Mouse (Mus musculus): ENCODE measurements around the gene Utp6. TPM values are rescaled to one million over a fixed set of nuclear protein-coding genes. Genes with fewer than 3 reads are reported as not detected.

Gene Utp6
- polyA plus RNA-seq, 1 experiment from 2014 or later: 77.5 TPM

DNA sequence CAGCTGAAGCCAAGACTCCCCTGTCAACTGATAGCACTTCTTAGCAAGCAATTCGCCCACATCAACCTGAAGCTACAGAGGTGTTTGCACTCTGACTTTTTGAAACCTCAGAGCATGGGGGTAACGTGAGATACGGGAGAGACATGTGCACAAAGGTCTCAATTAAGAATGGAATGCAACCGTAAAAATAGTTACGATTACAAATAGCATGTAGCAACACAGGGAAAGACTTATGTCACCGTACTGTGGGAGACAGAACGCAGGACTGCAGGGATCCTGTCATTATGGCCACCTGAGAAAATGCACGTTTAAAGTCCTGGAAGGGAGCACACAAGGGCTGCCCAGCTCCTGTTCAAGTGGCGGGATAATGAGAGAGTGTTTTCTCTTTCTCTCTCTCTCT, 55.3 kb downstream of the Utp6 start:
- Histone ChIP-seq H3K27ac (ENCODE audit: low read depth, low read length) (no peak overlapping the region), H3K36me3 (ENCODE audit: control insufficient read depth, insufficient read depth, low read length) (no peaks in the 10 kb centered on the region), H3K4me3 (ENCODE audit: low read depth, low read length) (no peak overlapping the region), H3K4me1 (replicated peaks; ENCODE audit: control insufficient read depth, insufficient read depth, low read length) (no peaks in the 10 kb centered on the region; the same call in 1 of the 2 replicates), H3K27me3 (replicated peaks; ENCODE audit: control insufficient read depth, insufficient read depth, low read length) (no peaks in the 10 kb centered on the region), H3K9me3 (ENCODE audit: control insufficient read depth, low read length) (no peaks in the 10 kb centered on the region), H3K9ac (ENCODE audit: low read depth, low read length) (no peak overlapping the region), H3K4me2 (no peak overlapping the region)
- DNase-seq (ENCODE audit: low spot score) (no peak), ATAC-seq (replicated peaks; ENCODE audit: low FRiP score) (no peak)
- 75% methylated on average over 9 of the region's 9 CpGs for WGBS

DNA sequence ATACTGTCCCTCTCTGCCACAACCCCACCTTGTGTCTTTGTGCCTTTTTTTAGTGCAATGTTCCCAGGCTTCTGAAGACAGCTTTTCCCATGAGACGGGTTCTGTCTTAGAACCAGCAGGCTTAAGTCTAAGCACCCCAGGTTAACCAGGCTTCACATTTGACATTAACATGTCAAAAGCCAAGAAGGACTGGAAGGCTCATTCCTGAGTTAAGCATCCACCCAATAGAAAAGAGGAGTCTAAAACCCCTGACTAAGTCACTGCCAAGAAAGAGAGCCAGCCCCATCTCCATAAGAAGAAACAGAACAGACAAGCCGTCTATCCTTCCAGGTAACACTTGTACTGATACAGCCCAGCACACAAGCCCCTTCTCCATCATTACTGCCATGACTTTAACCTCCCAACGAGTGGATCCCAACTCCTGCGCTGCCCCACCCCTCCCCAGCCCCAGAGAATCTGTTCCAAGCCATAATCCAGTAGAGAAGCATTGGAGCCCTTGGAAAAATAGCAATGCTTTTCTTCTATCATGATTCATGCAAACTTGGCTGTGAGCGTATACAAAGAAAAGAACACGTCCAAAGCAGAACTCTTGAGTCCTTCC, 59.2 kb downstream of the Utp6 start:
- Histone ChIP-seq H3K4me1 (replicated peaks; ENCODE audit: control insufficient read depth, insufficient read depth, low read length) (no peaks in the 10 kb centered on the region), H3K4me3 (ENCODE audit: low read depth, low read length) (no peak overlapping the region), H3K9me3 (ENCODE audit: control insufficient read depth, low read length) (no peaks in the 10 kb centered on the region), H3K9ac (ENCODE audit: low read depth, low read length) (no peak overlapping the region), H3K4me2 (no peak overlapping the region), H3K27ac (ENCODE audit: low read depth, low read length) (no peak overlapping the region), H3K27me3 (replicated peaks; ENCODE audit: control insufficient read depth, insufficient read depth, low read length) (no peaks in the 10 kb centered on the region), H3K36me3 (ENCODE audit: control insufficient read depth, insufficient read depth, low read length) (no peaks in the 10 kb centered on the region)
- WGBS: 75% methylated on average over 6 of the region's 6 CpGs
- no peak for DNase-seq (ENCODE audit: low spot score)
- no peak for ATAC-seq (replicated peaks; ENCODE audit: low FRiP score)

DNA sequence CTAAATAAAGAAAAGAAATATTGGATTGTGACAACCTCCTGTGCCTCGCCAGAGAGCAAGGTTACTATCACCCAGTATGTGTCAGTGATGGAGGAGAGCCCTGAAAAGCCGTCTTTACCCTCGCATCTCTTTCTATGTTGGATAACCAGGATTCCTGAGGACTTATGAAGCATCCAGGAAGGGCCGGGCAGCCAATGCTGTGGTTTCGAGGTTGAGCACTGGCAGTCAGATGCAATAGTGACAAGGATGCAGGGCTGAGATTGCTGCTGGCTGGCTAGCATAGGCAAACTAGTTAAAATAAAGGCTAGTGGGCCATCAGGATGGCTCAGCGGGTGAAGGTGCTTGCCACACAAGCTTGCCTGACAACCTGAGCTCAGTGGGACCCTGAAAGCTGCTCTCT, 61.0 kb downstream of the Utp6 start:
- ATAC-seq (replicated peaks; ENCODE audit: low FRiP score) (no peak), DNase-seq (ENCODE audit: low spot score) (no peak)
- WGBS: 73% methylated on average over 6 of the region's 6 CpGs
- Histone ChIP-seq H3K36me3 (ENCODE audit: control insufficient read depth, insufficient read depth, low read length) (no peaks in the 10 kb centered on the region), H3K4me2 (no peak overlapping the region), H3K9me3 (ENCODE audit: control insufficient read depth, low read length) (no peaks in the 10 kb centered on the region), H3K4me3 (ENCODE audit: low read depth, low read length) (no peak overlapping the region), H3K4me1 (replicated peaks; ENCODE audit: control insufficient read depth, insufficient read depth, low read length) (no peaks in the 10 kb centered on the region), H3K27ac (ENCODE audit: low read depth, low read length) (no peak overlapping the region), H3K9ac (ENCODE audit: low read depth, low read length) (no peak overlapping the region), H3K27me3 (replicated peaks; ENCODE audit: control insufficient read depth, insufficient read depth, low read length) (no peaks in the 10 kb centered on the region)

DNA sequence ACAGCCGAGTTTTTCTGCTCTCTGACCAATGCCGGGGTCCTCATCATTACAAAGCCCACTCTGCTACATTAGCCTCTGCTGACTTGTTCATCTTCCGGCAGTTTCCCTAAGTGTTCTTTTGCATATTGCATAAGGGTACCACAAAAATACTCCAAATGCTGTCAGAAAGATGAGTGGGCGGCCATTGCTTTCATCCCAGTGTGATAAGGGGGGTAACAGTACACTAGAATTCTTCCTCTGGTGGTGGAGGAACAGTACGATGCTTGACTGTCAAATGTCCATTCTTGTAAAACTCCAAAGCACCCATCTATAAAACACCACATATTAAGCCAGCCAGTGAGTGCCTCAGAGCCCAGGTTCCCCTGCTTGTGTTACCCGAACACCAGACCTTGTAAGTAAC, 69.9 kb downstream of the Utp6 start:
- DNase-seq (ENCODE audit: low spot score) (no peak), ATAC-seq (replicated peaks; ENCODE audit: low FRiP score) (no peak)
- Histone ChIP-seq H3K9me3 (ENCODE audit: control insufficient read depth, low read length) (no peaks in the 10 kb centered on the region), H3K36me3 (ENCODE audit: control insufficient read depth, insufficient read depth, low read length) (no peaks in the 10 kb centered on the region), H3K4me3 (ENCODE audit: low read depth, low read length) (no peak overlapping the region), H3K9ac (ENCODE audit: low read depth, low read length) (no peak overlapping the region), H3K4me1 (replicated peaks; ENCODE audit: control insufficient read depth, insufficient read depth, low read length) (no peaks in the 10 kb centered on the region), H3K27me3 (replicated peaks; ENCODE audit: control insufficient read depth, insufficient read depth, low read length) (no peaks in the 10 kb centered on the region), H3K27ac (ENCODE audit: low read depth, low read length) (no peak overlapping the region), H3K4me2 (no peak overlapping the region)
- 84% methylated on average over 6 of the region's 6 CpGs for WGBS

DNA sequence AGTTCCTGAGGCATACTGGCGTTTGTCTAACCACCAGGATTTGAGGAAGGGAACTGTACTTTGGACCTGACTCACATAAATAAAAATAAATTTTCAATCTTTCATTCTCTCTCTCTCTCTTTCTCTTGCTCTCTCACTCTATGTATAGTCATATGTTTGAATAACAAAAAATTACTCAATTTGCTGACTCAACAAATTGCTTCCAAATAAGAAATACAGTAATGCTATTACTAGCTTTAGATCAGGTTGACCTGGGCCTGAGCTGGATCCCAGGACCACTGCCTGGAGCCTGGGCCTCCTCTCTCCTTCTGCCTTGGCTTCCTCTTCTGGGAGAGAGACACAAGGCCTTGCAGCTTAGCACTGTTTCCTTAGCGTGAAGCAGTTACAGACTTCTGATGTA, 71.4 kb downstream of the Utp6 start:
- H3K9ac ChIP-seq (ENCODE audit: low read depth, low read length): no peak overlapping the region
- H3K4me2 ChIP-seq: no peak overlapping the region
- no peaks in the 10 kb centered on the region for H3K4me1 ChIP-seq (replicated peaks; ENCODE audit: control insufficient read depth, insufficient read depth, low read length)
- no peak overlapping the region for H3K4me3 ChIP-seq (ENCODE audit: low read depth, low read length)
- no peaks in the 10 kb centered on the region for H3K27me3 ChIP-seq (replicated peaks; ENCODE audit: control insufficient read depth, insufficient read depth, low read length)
- no peaks in the 10 kb centered on the region for H3K36me3 ChIP-seq (ENCODE audit: control insufficient read depth, insufficient read depth, low read length)
- no peak overlapping the region for H3K27ac ChIP-seq (ENCODE audit: low read depth, low read length)
- ATAC-seq (replicated peaks; ENCODE audit: low FRiP score): no peak
- WGBS: 82% methylated on average over 2 of the region's 2 CpGs
- no peaks in the 10 kb centered on the region for H3K9me3 ChIP-seq (ENCODE audit: control insufficient read depth, low read length)
- DNase-seq (ENCODE audit: low spot score): no peak

DNA sequence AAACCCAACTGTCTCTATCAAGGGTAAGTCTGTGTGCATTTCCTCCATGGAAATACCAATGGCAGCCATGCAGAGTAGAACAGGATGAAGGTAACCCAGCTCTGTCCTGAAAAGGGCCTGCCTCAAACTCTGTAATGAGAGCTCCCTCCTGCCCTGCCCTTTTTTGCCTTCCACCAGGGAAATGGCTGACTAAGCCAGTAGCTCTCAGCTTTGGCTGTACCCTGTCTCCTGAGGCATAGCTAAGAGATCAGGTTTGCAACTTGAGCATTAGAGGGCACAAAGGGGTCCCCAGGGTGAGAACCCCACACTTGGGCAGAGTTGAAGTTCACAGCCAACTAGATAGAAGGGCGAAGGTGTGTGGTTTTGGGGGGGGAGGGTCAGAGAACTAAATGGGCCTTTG, 75.2 kb downstream of the Utp6 start:
- Histone ChIP-seq H3K4me2 (no peak overlapping the region), H3K27ac (ENCODE audit: low read depth, low read length) (no peak overlapping the region), H3K4me1 (replicated peaks; ENCODE audit: control insufficient read depth, insufficient read depth, low read length) (no peaks in the 10 kb centered on the region), H3K27me3 (replicated peaks; ENCODE audit: control insufficient read depth, insufficient read depth, low read length) (no peaks in the 10 kb centered on the region), H3K9me3 (ENCODE audit: control insufficient read depth, low read length) (no peaks in the 10 kb centered on the region), H3K36me3 (ENCODE audit: control insufficient read depth, insufficient read depth, low read length) (no peaks in the 10 kb centered on the region), H3K9ac (ENCODE audit: low read depth, low read length) (no peak overlapping the region), H3K4me3 (ENCODE audit: low read depth, low read length) (no peak overlapping the region)
- 83% methylated on average over 1 of the region's 1 CpGs for WGBS
- ATAC-seq (replicated peaks; ENCODE audit: low FRiP score) (no peak), DNase-seq (ENCODE audit: low spot score) (no peak)

DNA sequence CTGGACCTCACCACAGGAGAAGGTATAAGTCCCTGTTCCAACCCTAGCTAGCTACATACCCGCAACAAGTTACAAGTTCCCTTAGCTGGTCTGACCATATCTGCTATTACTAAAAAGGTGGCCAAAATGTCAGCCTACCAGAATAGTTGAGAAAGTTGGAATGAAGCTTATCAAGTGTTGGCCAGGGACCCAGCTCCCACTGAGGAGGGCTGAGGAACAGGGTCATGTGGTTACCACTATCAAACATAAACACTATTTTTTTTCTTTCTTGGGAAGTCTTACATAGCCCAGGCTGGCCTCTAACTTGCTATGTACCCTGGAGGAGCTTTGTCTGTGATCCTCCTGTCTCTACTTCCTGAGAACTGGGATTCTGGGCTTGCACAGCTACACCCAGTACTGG, 75.8 kb downstream of the Utp6 start:
- 84% methylated on average over 1 of the region's 1 CpGs for WGBS
- DNase-seq (ENCODE audit: low spot score): no peak
- H3K9ac ChIP-seq (ENCODE audit: low read depth, low read length): no peak overlapping the region
- ATAC-seq (replicated peaks; ENCODE audit: low FRiP score): no peak
- H3K4me1 ChIP-seq (replicated peaks; ENCODE audit: control insufficient read depth, insufficient read depth, low read length): no peaks in the 10 kb centered on the region
- H3K27ac ChIP-seq (ENCODE audit: low read depth, low read length): no peak overlapping the region
- H3K36me3 ChIP-seq (ENCODE audit: control insufficient read depth, insufficient read depth, low read length): no peaks in the 10 kb centered on the region
- no peak overlapping the region for H3K4me2 ChIP-seq
- H3K9me3 ChIP-seq (ENCODE audit: control insufficient read depth, low read length): no peaks in the 10 kb centered on the region
- no peak overlapping the region for H3K4me3 ChIP-seq (ENCODE audit: low read depth, low read length)
- H3K27me3 ChIP-seq (replicated peaks; ENCODE audit: control insufficient read depth, insufficient read depth, low read length): no peaks in the 10 kb centered on the region

DNA sequence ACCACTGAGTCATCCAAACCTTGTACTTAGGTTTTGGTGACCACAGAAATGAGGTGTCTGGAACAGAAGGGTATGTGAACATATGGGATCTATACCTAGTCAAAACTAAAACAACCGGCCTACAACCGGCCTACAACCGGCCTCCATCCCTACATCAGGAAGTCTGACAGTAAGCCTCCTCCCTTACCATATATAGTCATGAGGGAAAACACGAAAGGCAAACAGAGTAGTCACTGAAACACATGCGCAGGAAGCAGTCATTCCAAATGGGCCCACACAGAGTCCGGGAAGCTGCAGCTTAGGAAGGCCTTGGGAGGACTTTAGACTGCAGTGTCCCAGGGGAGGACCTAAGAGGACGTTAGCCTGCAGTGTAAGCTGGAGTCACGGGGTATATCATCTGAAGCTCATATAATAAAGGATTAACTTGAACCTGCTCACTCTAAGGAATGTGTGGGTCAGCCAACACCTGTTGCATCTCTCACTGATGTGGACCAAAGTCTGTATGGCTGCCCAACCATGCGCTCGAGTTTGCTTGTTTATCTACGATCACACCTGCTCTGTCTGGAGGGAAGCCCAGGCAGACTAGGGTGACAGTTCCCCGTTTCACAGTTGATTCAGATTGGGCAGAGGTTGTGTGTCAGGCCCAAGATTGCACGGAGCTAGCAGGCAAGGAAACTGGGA, 76.3 kb downstream of the Utp6 start:
- Histone ChIP-seq H3K4me1 (replicated peaks; ENCODE audit: control insufficient read depth, insufficient read depth, low read length) (no peaks in the 10 kb centered on the region), H3K4me2 (no peak overlapping the region), H3K9ac (ENCODE audit: low read depth, low read length) (no peak overlapping the region), H3K4me3 (ENCODE audit: low read depth, low read length) (no peak overlapping the region), H3K36me3 (ENCODE audit: control insufficient read depth, insufficient read depth, low read length) (no peaks in the 10 kb centered on the region), H3K27me3 (replicated peaks; ENCODE audit: control insufficient read depth, insufficient read depth, low read length) (no peaks in the 10 kb centered on the region), H3K9me3 (ENCODE audit: control insufficient read depth, low read length) (no peaks in the 10 kb centered on the region), H3K27ac (ENCODE audit: low read depth, low read length) (no peak overlapping the region)
- no peak for DNase-seq (ENCODE audit: low spot score)
- WGBS: 71% methylated on average over 13 of the region's 13 CpGs
- ATAC-seq (replicated peaks; ENCODE audit: low FRiP score): no peak

DNA sequence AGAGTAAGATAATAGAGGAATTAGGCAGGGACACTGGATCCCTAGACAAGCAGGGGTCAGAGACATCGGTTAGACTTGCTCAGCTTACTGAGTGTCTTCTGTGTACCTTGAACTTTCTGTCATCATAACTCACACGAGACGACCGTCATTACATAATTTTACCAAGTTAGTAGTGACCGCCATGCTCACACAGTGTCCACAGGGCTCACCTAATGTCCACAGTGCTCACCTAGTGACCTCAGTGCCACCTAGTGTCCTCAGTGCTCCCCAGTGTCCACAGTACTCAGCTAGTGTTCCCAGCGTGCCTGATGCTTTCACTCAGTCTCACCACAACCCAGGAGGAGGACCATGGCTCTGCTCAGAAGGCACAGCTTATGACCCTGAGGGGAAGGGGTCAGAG, 77.4 kb downstream of the Utp6 start:
- WGBS: 83% methylated on average over 6 of the region's 6 CpGs
- Histone ChIP-seq H3K27ac (ENCODE audit: low read depth, low read length) (no peak overlapping the region), H3K9me3 (ENCODE audit: control insufficient read depth, low read length) (no peaks in the 10 kb centered on the region), H3K4me2 (no peak overlapping the region), H3K4me3 (ENCODE audit: low read depth, low read length) (no peak overlapping the region), H3K9ac (ENCODE audit: low read depth, low read length) (no peak overlapping the region), H3K27me3 (replicated peaks; ENCODE audit: control insufficient read depth, insufficient read depth, low read length) (no peaks in the 10 kb centered on the region), H3K4me1 (replicated peaks; ENCODE audit: control insufficient read depth, insufficient read depth, low read length) (no peaks in the 10 kb centered on the region), H3K36me3 (ENCODE audit: control insufficient read depth, insufficient read depth, low read length) (no peaks in the 10 kb centered on the region)
- ATAC-seq (replicated peaks; ENCODE audit: low FRiP score): no peak
- DNase-seq (ENCODE audit: low spot score): no peak
